Mouse (Mus musculus) kidney, postnatal 0 days (tissue): Measurements from ENCODE around the gene Tsc22d1. TPM values are rescaled to one million over a fixed set of nuclear protein-coding genes. Genes with fewer than 3 reads are reported as not detected.

Experiments used
- ATAC-seq: fragments of 200-750 bp; cut with Nextera tagmentation; replicated peaks from 2 replicates; pipeline ENCODE4 v1.8.0; 2017; ENCODE audit warnings: low read depth, moderate number of reproducible peaks, moderate TSS enrichment, moderate library complexity; ENCODE audit not compliant: low FRiP score
- DNase-seq: peaks from one replicate; pipeline ENCODE4 v3.0.0-alpha.2; 2016; ENCODE audit warnings: low spot score
- H3K27ac ChIP-seq: fragments of 300-500 bp; sonication (generic); 2 replicates; pipeline ENCODE4 v1.5.1; 2014; ENCODE audit warnings: mild to moderate bottlenecking
- H3K27me3 ChIP-seq: fragments of 300-500 bp; sonication (generic); 2 replicates; pipeline ENCODE4 v1.6.1; 2014; ENCODE audit warnings: low read length, mixed read lengths; ENCODE audit not compliant: insufficient read depth
- H3K36me3 ChIP-seq: fragments of 300-500 bp; sonication (generic); 2 replicates; pipeline ENCODE4 v1.6.1; 2014; ENCODE audit warnings: low read length, mixed read lengths; ENCODE audit not compliant: insufficient read depth
- H3K4me1 ChIP-seq: fragments of 300-500 bp; sonication (generic); replicated peaks from 2 replicates; pipeline ENCODE4 v1.6.1; 2014; ENCODE audit warnings: antibody characterized with exemption, low read length, mixed read lengths; ENCODE audit not compliant: insufficient read depth
- H3K4me2 ChIP-seq: fragments of 300-500 bp; sonication (generic); 2 replicates; pipeline ENCODE4 v1.6.1; 2014; ENCODE audit warnings: mild to moderate bottlenecking, low read length, moderate library complexity, mixed read lengths
- H3K4me3 ChIP-seq: fragments of 300-500 bp; sonication (generic); replicated peaks from 2 replicates; pipeline ENCODE4 v1.5.1; 2014; ENCODE audit warnings: low read depth, low read length
- H3K9ac ChIP-seq: fragments of 300-500 bp; sonication (generic); 2 replicates; pipeline ENCODE4 v1.6.1; 2014; ENCODE audit warnings: low read depth, low read length
- H3K9me3 ChIP-seq: fragments of 300-500 bp; sonication (generic); replicated peaks from 2 replicates; pipeline ENCODE4 v1.6.1; 2016; ENCODE audit warnings: low read length, inconsistent platforms, mixed read lengths
- CTCF ChIP-seq: IDR thresholded peaks from 2 replicates; pipeline ENCODE4 v1.5.1; 2016; ENCODE audit warnings: antibody characterized with exemption, low read depth, mild to moderate bottlenecking, moderate library complexity
- WGBS: fragments of 180-500 bp; shearing (Covaris S2); extraction: QIAGEN DNeasy Blood & Tissue Kit; methylation state at CpG from one replicate; pipeline ENCODE4 v1.1.7; 2014; 5-methylcytosine and 5-hydroxymethylcytosine counted together
- polyA plus RNA-seq: library from polyadenylated mRNA; unstranded; fragments of >200 nt; fragmentation: Nextera tagmentation; extraction: Ambion mirVana; gene quantifications from 2 replicates; pipeline ENCODE4 v1.2.1, GENCODE M21; 2015

Gene Tsc22d1
- polyA plus RNA-seq, 1 experiment from 2014 or later: 756 TPM

DNA sequence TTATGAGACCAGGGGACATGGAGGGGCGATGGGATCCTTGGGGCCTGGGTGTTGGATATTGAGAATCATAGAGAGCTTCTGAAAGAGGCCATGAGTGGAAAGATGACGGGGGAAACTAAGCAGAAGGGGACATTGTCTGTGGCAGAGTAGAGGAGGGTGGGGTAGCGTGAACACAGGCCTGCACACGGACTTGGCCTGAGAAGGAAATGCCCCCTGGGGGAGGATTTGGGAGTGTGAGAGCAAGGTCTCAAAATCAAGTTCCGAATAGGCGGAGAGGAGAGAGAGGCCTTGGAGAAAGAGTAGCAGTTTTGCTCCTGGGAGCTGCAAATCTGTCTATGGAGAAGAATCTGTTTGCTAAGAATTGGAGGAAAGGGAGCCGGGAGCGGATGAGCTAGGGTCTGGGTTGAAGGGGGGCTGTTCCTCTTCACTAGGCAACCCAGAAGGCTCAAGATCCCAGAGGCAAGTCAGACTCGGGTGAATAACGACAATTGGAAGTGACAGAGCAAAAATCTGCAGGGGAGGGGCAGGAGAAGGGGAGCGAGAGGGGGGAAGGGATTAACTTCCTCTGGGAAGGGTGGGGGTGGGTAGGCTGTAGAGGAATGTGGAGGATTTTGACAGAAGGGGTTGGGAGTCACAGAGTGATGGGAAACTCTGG is 98.8 kb downstream of the Tsc22d1 start:
- H3K9ac ChIP-seq: no peak overlapping the region
- H3K27me3 ChIP-seq: no peaks in the 10 kb centered on the region
- H3K4me3 ChIP-seq: no peak overlapping the region
- H3K4me2 ChIP-seq: peak overlapping the region; percentile 14
- WGBS: 15% methylated on average over 11 of the region's 11 CpGs
- no peaks in the 10 kb centered on the region for H3K36me3 ChIP-seq
- H3K4me1 ChIP-seq: peaks cover 19% of the 10 kb centered on the region
- peak overlapping the region; percentile 77 for H3K27ac ChIP-seq
- H3K9me3 ChIP-seq: no peaks in the 10 kb centered on the region
- TF ChIP-seq CTCF: 0 out of 2 replicates have a peak, but pooled peaks have one; percentile 9
- ATAC-seq: peak; percentile 52; the same call in 1 of the 2 replicates
- DNase-seq: peak; percentile 91

DNA sequence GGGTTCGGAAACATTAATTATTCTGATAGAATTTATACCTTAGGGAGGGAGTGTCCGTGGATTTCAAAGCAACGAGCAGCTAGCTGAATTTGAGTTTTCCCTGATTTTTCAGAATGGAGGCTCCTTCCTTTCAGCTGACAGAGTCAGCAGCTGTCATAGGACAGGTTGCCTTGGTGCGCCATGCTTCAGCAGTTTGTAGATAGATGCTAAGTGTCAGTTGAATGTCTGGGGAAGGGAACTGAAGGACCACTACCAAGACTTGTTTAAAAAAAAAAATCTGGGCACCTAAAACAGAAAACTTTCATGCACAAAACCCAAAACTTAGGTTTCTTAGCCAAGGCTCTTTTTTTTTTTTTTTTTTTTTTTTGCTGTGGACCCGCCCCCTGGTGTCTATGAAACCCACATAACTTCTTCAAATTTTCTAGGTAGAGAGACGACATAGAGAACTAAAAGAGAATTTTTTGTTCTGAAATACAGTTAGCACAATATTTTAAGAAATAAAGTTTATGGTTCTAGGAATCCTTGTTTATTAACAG is 99.4 kb downstream of the Tsc22d1 start:
- Histone ChIP-seq H3K4me2 (peak overlapping the region; percentile 14; the same call in 1 of the 2 replicates), H3K4me1 (peaks cover 19% of the 10 kb centered on the region), H3K9ac (no peak overlapping the region), H3K27me3 (no peaks in the 10 kb centered on the region), H3K9me3 (no peaks in the 10 kb centered on the region), H3K4me3 (no peak overlapping the region), H3K36me3 (no peaks in the 10 kb centered on the region), H3K27ac (0 out of 2 replicates have a peak overlapping the region, but pooled peaks have one; percentile 77)
- WGBS: 32% methylated on average over 6 of the region's 6 CpGs
- DNase-seq (no peak), ATAC-seq (no peak)
- TF ChIP-seq CTCF: no peak

DNA sequence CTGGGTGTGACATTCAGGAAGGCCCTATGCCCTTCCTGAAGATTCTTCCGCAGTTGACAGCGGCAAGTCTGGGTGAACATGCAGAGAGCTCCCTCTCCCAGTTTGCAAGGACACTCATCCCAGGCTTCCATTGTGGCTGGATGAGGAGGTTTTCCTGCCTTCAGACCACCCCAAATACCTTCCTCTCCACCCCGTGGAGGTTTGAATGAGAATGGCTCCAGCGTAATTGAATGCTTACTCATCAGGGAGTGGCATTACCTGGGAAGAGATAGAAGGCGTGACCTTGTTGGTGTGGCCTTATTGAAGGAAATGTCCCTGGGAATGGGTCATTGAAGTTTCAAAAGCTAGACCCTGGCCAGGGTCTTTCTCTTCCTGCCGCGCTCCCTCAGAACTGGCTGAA is 100.9 kb downstream of the Tsc22d1 start:
- H3K36me3 ChIP-seq: no peaks in the 10 kb centered on the region
- 72% methylated on average over 7 of the region's 7 CpGs for WGBS
- no peak for TF ChIP-seq CTCF
- H3K4me1 ChIP-seq: peaks cover 19% of the 10 kb centered on the region
- no peaks in the 10 kb centered on the region for H3K27me3 ChIP-seq
- H3K9me3 ChIP-seq: no peaks in the 10 kb centered on the region
- no peak overlapping the region for H3K4me3 ChIP-seq
- no peak overlapping the region for H3K27ac ChIP-seq
- no peak overlapping the region for H3K9ac ChIP-seq
- DNase-seq (no peak), ATAC-seq (no peak)
- H3K4me2 ChIP-seq: no peak overlapping the region

DNA sequence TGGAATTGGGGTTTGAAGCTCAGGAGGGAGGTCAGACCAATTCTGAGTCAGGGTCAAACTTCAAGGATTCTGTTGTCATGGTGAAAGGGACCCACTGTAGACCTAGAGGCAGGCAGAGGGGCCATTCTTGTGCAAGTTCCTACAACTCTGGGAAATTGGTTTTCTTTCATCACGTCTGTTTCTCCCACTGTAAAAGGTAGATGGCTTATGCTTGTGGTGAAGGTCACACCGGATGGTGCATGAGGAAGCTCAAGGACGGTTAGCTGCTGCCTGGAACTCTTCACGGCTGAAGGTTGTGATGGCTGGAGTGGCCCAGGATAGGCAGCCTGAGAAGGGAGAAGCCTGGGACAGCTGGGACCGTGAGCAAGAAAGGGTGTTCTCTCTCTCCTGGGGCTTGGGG is 103.5 kb downstream of the Tsc22d1 start:
- Histone ChIP-seq H3K27me3 (no peaks in the 10 kb centered on the region), H3K4me2 (no peak overlapping the region), H3K27ac (no peak overlapping the region), H3K36me3 (no peaks in the 10 kb centered on the region), H3K4me3 (no peak overlapping the region), H3K4me1 (peaks cover 12% of the 10 kb centered on the region), H3K9ac (no peak overlapping the region), H3K9me3 (no peaks in the 10 kb centered on the region)
- WGBS: 93% methylated on average over 5 of the region's 5 CpGs
- DNase-seq (no peak), ATAC-seq (no peak)
- no peak for TF ChIP-seq CTCF

DNA sequence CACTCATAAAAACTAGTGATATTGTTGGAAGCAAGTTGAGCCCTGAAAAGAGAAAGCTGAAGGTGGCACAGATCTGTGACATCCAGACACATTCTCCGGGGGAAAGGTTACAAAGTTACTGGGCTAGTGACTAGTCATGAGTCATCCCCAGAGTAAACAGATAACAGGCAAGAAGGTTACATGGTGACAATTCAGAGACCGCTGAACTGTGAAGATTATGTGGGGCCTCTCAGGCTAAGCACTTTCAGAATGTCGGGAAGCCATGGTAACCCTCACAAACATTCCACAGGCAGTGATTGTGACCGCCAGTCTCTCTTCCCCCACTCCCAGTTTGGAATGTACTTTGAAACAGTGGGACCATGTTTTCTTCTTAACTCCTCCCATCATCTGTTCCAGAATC is 105.8 kb downstream of the Tsc22d1 start:
- Histone ChIP-seq H3K4me2 (no peak overlapping the region; the same call in 1 of the 2 replicates), H3K9ac (no peak overlapping the region), H3K4me3 (no peak overlapping the region), H3K27me3 (no peaks in the 10 kb centered on the region), H3K9me3 (no peaks in the 10 kb centered on the region), H3K36me3 (no peaks in the 10 kb centered on the region), H3K27ac (peak overlapping the region; percentile 31; the same call in 1 of the 2 replicates), H3K4me1 (no peaks in the 10 kb centered on the region; the same call in 1 of the 2 replicates)
- TF ChIP-seq CTCF: no peak
- 16% methylated on average over 4 of the region's 4 CpGs for WGBS
- peak; percentile 84 for ATAC-seq
- DNase-seq: peak; percentile 86

DNA sequence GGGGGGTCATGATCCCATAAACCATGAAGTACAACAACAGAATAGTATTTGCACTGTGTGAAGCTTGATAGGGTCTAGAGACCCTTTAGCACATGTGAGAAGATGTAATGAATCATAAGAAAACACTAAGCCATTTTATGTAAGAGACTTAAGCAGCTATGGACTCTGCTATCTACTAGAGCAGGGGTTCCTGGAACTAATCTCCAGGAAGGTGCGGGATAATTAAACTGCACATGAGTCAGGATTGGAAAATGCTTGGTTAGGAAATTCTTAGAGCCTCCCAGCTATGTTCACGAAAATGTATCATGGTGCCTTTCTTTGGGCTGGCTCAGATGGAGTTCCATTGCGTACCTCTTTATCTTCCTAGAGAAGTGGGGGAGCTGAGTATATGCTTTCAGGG is 106.5 kb downstream of the Tsc22d1 start:
- WGBS: 90% methylated on average over 3 of the region's 3 CpGs
- Histone ChIP-seq H3K4me2 (no peak overlapping the region), H3K36me3 (no peaks in the 10 kb centered on the region), H3K27ac (0 out of 2 replicates have a peak overlapping the region, but pooled peaks have one; percentile 31), H3K4me3 (no peak overlapping the region), H3K4me1 (no peaks in the 10 kb centered on the region; the same call in 1 of the 2 replicates), H3K27me3 (no peaks in the 10 kb centered on the region), H3K9ac (no peak overlapping the region), H3K9me3 (no peaks in the 10 kb centered on the region)
- ATAC-seq (no peak), DNase-seq (no peak)
- no peak for TF ChIP-seq CTCF
